Mouse (Mus musculus) liver, adult 10 weeks (tissue): ENCODE results near the gene Ephb4. TPM values are rescaled to one million over a fixed set of nuclear protein-coding genes. Genes with fewer than 3 reads are reported as not detected.

Experiments used
- polyA plus RNA-seq: library from polyadenylated mRNA; stranded (reverse); fragments of 350-450 nt; fragmentation: Illumina TruSeq; extraction: RNeasy Lipid Tissue Mini Kit (QIAGEN cat#74804); gene quantifications from one replicate; pipeline ENCODE4 v1.2.3, GENCODE M21; 2014; ENCODE audit warnings: low read depth, low replicate concordance

Ephb4 gene
- 2.0 TPM for polyA plus RNA-seq

GRCm38 (mm10) chr5:137349384-137350204 lies at the start of gene Ephb4:
Gene Ephb4 (plus strand): TSS chr5:137350109.

GRCm38 (mm10) chr5:137307071-137307912 lies 42.6 kb upstream of the Ephb4 start, which contains the start of gene Srrt:
Gene Srrt (minus strand): TSS chr5:137307674.

GRCm38 (mm10) chr5:137314193-137315083 lies 35.5 kb upstream of the Ephb4 start, which contains the start of gene Trip6:
Gene Trip6 (minus strand): TSS chr5:137314404.

GRCm38 (mm10) chr5:137333512-137334174 lies 16.3 kb upstream of the Ephb4 start, which contains the start of gene Slc12a9:
Gene Slc12a9 (minus strand): TSS chr5:137333597.

Other genes with a start within 250 kb of the Ephb4 start
- 7.7 TPM for gene Trim56, start 233.9 kb upstream of the Ephb4 start, polyA plus RNA-seq
- 0.26 TPM for gene Muc3, start 200.8 kb upstream of the Ephb4 start, polyA plus RNA-seq
- gene Muc3a, start 137.7 kb upstream of the Ephb4 start, polyA plus RNA-seq = not detected
- not detected for gene Ache, start 62.6 kb upstream of the Ephb4 start, polyA plus RNA-seq
- 0.93 TPM for gene Ufsp1, start 55.5 kb upstream of the Ephb4 start, polyA plus RNA-seq
- 19.3 TPM for gene Srrt, start 42.4 kb upstream of the Ephb4 start, polyA plus RNA-seq
- 0.19 TPM for gene Trip6, start 35.7 kb upstream of the Ephb4 start, polyA plus RNA-seq
- gene Slc12a9, start 16.5 kb upstream of the Ephb4 start, polyA plus RNA-seq = 0.21 TPM
- not detected for gene Zan, start 127.0 kb downstream of the Ephb4 start, polyA plus RNA-seq
- gene Pop7, start 152.4 kb downstream of the Ephb4 start, polyA plus RNA-seq = not detected
- gene Gigyf1, start 168.4 kb downstream of the Ephb4 start, polyA plus RNA-seq = 1.5 TPM
- not detected for gene Epo, start 183.1 kb downstream of the Ephb4 start, polyA plus RNA-seq
- gene Gnb2, start 183.4 kb downstream of the Ephb4 start, polyA plus RNA-seq = 5.5 TPM
- not detected for gene Actl6b, start 203.4 kb downstream of the Ephb4 start, polyA plus RNA-seq
- 32.0 TPM for gene Tfr2, start 219.7 kb downstream of the Ephb4 start, polyA plus RNA-seq